ENCODE assay signal across 8 mouse cellular contexts in the genomic region with DNA sequence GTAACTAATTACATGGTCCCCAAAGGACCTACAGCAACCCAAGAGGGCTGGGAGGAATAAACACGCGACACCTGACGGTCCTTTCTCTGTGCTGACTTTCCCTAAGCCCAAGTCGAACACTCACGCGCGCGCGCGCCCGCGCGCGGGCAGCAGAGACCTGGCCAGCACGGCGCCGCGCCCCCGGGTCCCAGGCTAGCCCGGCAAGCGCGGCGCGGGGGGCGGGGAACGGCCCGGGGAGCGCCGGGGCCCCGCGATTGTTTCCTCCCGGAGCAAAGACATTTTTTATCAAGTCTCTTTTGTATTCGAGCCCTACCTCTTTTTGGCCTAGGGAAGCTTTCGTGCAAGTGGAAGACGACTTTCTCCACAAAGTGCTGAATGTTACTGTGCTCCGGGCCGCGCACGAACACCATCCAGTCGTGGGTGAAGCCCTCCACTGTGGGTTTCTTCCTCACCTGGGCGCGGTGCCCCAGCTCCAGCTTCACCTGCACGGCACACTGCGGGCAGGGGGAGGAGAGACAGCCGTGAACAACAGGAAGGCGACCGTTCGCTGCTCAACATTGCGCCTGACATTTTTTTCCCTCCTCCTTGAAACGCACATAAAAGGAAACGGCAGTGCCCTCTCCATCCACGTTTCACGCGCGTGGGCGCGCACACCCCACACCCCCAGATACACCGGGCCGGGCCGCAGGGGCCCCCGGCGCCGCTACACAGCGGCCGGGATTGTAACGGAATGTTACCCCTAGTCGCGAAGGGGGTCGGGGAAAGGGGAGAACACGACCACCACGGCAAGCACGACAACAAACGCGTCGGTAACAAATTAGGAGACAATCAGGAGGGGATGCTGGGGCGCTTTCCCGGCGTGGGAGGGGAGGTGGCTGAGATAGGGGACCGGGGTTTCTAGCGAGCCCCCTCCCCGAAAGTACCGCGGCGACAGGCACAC. TPM values are rescaled to one million over a fixed set of nuclear protein-coding genes. Genes with fewer than 3 reads are reported as not detected.
DNase-seq lines count a peak whose midpoint lies in the region; ATAC-seq and TF ChIP-seq lines count a peak whose summit lies in the region.

No protein-coding gene starts in this region.

- H3K36me3 ChIP-seq in embryonic facial prominence, embryonic 10.5 days (replicated peaks): peaks cover 29% of the 10 kb centered on the region
- H3K36me3 ChIP-seq in heart, embryonic 13.5 days: peaks cover 12% of the 10 kb centered on the region
- no peaks in the 10 kb centered on the region for H3K36me3 ChIP-seq in kidney, postnatal 0 days (ENCODE audit: insufficient read depth, low read length)
- no peaks in the 10 kb centered on the region for H3K36me3 ChIP-seq in liver, postnatal 0 days (replicated peaks; ENCODE audit: insufficient read depth, low read length)
- H3K36me3 ChIP-seq in neural tube, embryonic 12.5 days: peaks cover 9% of the 10 kb centered on the region; the same call in 1 of the 2 replicates

- H3K4me2 ChIP-seq in heart, embryonic 13.5 days: peak overlapping the region; percentile 98
- peak overlapping the region; percentile 91 for H3K4me2 ChIP-seq in kidney, postnatal 0 days (ENCODE audit: low read length)
- peak overlapping the region; percentile 100 for H3K4me2 ChIP-seq in liver, postnatal 0 days (ENCODE audit: low read depth, low read length)
- H3K4me2 ChIP-seq in neural tube, embryonic 12.5 days (replicated peaks): peak overlapping the region; percentile 80

- peaks cover 13% of the 10 kb centered on the region for H3K27me3 ChIP-seq in embryonic facial prominence, embryonic 10.5 days (replicated peaks; ENCODE audit: low read depth, poor library complexity, severe bottlenecking)
- no peaks in the 10 kb centered on the region for H3K27me3 ChIP-seq in heart, embryonic 13.5 days (replicated peaks)
- H3K27me3 ChIP-seq in kidney, postnatal 0 days (ENCODE audit: insufficient read depth, low read length): no peaks in the 10 kb centered on the region
- peaks cover 6% of the 10 kb centered on the region; the same call in 1 of the 2 replicates for H3K27me3 ChIP-seq in liver, postnatal 0 days (ENCODE audit: insufficient read depth, low read length)
- no peaks in the 10 kb centered on the region; the same call in 1 of the 2 replicates for H3K27me3 ChIP-seq in neural tube, embryonic 12.5 days (replicated peaks)

- H3K9ac ChIP-seq in heart, embryonic 13.5 days: peak overlapping the region; percentile 94
- H3K9ac ChIP-seq in kidney, postnatal 0 days (ENCODE audit: low read depth, low read length): peak overlapping the region; percentile 69
- H3K9ac ChIP-seq in liver, postnatal 0 days (replicated peaks): peak overlapping the region; percentile 60
- H3K9ac ChIP-seq in neural tube, embryonic 12.5 days: peak overlapping the region; percentile 93

- no peak for TF ChIP-seq EP300 in liver, postnatal 0 days (IDR thresholded peaks at IDR 0.05; ENCODE audit: low read depth)

- ATAC-seq in heart, embryonic 13.5 days (ENCODE audit: extremely low read depth, insufficient number of reproducible peaks, low FRiP score, low TSS enrichment): no peak
- no peak for ATAC-seq in kidney, postnatal 0 days (replicated peaks; ENCODE audit: low FRiP score, low read depth)
- ATAC-seq in liver, postnatal 0 days: no peak
- no peak; the same call in 1 of the 2 replicates for ATAC-seq in neural tube, embryonic 12.5 days (ENCODE audit: low FRiP score, low read depth)

- peaks cover 32% of the 10 kb centered on the region for H3K4me1 ChIP-seq in embryonic facial prominence, embryonic 10.5 days
- peaks cover 41% of the 10 kb centered on the region for H3K4me1 ChIP-seq in heart, embryonic 13.5 days
- no peaks in the 10 kb centered on the region for H3K4me1 ChIP-seq in kidney, postnatal 0 days (replicated peaks; ENCODE audit: insufficient read depth, low read length)
- peaks cover 17% of the 10 kb centered on the region for H3K4me1 ChIP-seq in liver, postnatal 0 days (ENCODE audit: insufficient read depth)
- H3K4me1 ChIP-seq in neural tube, embryonic 12.5 days: peaks cover 20% of the 10 kb centered on the region

- peak overlapping the region; percentile 95 for H3K27ac ChIP-seq in embryonic facial prominence, embryonic 10.5 days (replicated peaks)
- H3K27ac ChIP-seq in heart, embryonic 13.5 days (replicated peaks): peak overlapping the region; percentile 96
- H3K27ac ChIP-seq in kidney, postnatal 0 days: peak overlapping the region; percentile 87
- no peak overlapping the region for H3K27ac ChIP-seq in liver, postnatal 0 days (ENCODE audit: low read depth)
- peak overlapping the region; percentile 95 for H3K27ac ChIP-seq in neural tube, embryonic 12.5 days

- H3K4me3 ChIP-seq in embryonic facial prominence, embryonic 10.5 days: peak overlapping the region; percentile 94
- H3K4me3 ChIP-seq in heart, embryonic 13.5 days: peak overlapping the region; percentile 90
- peak overlapping the region; percentile 83 for H3K4me3 ChIP-seq in kidney, postnatal 0 days (replicated peaks; ENCODE audit: low read depth, low read length)
- H3K4me3 ChIP-seq in liver, postnatal 0 days (ENCODE audit: low read depth, low read length): peak overlapping the region; percentile 86
- H3K4me3 ChIP-seq in neural tube, embryonic 12.5 days: peak overlapping the region; percentile 92

- no peak for TF ChIP-seq CTCF in kidney, postnatal 0 days (IDR thresholded peaks at IDR 0.05; ENCODE audit: low read depth)
- TF ChIP-seq CTCF in liver, postnatal 0 days (IDR thresholded peaks at IDR 0.05; ENCODE audit: low read depth): no peak

- WGBS in embryonic facial prominence, embryonic 10.5 days: under 1% methylated on average over 84 of the region's 84 CpGs
- under 1% methylated on average over 84 of the region's 84 CpGs for WGBS in heart, embryonic 13.5 days
- under 1% methylated on average over 84 of the region's 84 CpGs for WGBS in kidney, postnatal 0 days
- 1% methylated on average over 83 of the region's 84 CpGs for WGBS in liver, postnatal 0 days (ENCODE audit: insufficient replicate concordance)
- WGBS in neural tube, embryonic 12.5 days: under 1% methylated on average over 84 of the region's 84 CpGs

- H3K9me3 ChIP-seq in embryonic facial prominence, embryonic 10.5 days: no peaks in the 10 kb centered on the region
- H3K9me3 ChIP-seq in heart, embryonic 13.5 days: no peaks in the 10 kb centered on the region
- H3K9me3 ChIP-seq in kidney, postnatal 0 days (replicated peaks; ENCODE audit: low read length): no peaks in the 10 kb centered on the region
- no peaks in the 10 kb centered on the region for H3K9me3 ChIP-seq in liver, postnatal 0 days (ENCODE audit: low read length)
- no peaks in the 10 kb centered on the region for H3K9me3 ChIP-seq in neural tube, embryonic 12.5 days

- peak; percentile 37 for DNase-seq in A20 (ENCODE audit: low read depth, low spot score)
- DNase-seq in adrenal gland, postnatal 10 days: peak; percentile 56
- peak; percentile 74 for DNase-seq in embryonic facial prominence, embryonic 10.5 days (ENCODE audit: low spot score)
- DNase-seq in kidney, postnatal 0 days (ENCODE audit: low spot score): peak; percentile 45
- peak; percentile 44 for DNase-seq in liver, postnatal 0 days
- DNase-seq in testis, postnatal 10 days (ENCODE audit: low spot score): peak; percentile 76

RNA-seq across cellular contexts. Expression of a gene that starts 1.7 kb away (rescaled TPM):
- 10 to 100 TPM; 18.4 to 21.9 TPM for total RNA-seq in adrenal gland, postnatal 10 days (2021)
- 46.5 and 55.4 TPM in 2 replicates for polyA plus RNA-seq in embryonic facial prominence, embryonic 10.5 days (2016; fragmentation: Nextera tagmentation; extraction: Ambion mirVana)
- 40.1 and 43.9 TPM in 2 replicates for polyA plus RNA-seq in heart, embryonic 13.5 days (2015; fragmentation: Nextera tagmentation; extraction: Ambion mirVana)
- 28.7 and 28.9 TPM in 2 replicates for polyA plus RNA-seq in kidney, postnatal 0 days (2015; fragmentation: Nextera tagmentation; extraction: Ambion mirVana)
- polyA plus RNA-seq in liver, postnatal 0 days (2015; fragmentation: Nextera tagmentation; extraction: Ambion mirVana): 28.5 and 34.8 TPM in 2 replicates
- 76.3 and 90.5 TPM in 2 replicates for polyA plus RNA-seq in neural tube, embryonic 12.5 days (2016; fragmentation: Nextera tagmentation; extraction: Ambion mirVana)
